Mouse (Mus musculus): ENCODE results near the gene Clec4g. TPM values are rescaled to one million over a fixed set of nuclear protein-coding genes. Genes with fewer than 3 reads are reported as not detected.

The Clec4g gene
- polyA plus RNA-seq (2014; fragmentation: Illumina TruSeq; extraction: RNeasy Lipid Tissue Mini Kit (QIAGEN cat#74804); ENCODE audit: low read depth, low replicate concordance) = not detected

GRCm38 (mm10) chr8:3720551-3720950 lies at the start of gene Clec4g:
Gene Clec4g (minus strand): TSS chr8:3720651.

GRCm38 (mm10) chr8:3748761-3749160 lies 28.3 kb upstream of the Clec4g start, which contains the start of gene Cd209a:
Gene Cd209a (minus strand): TSS chr8:3748984.

GRCm38 (mm10) chr8:3694121-3694520 lies 26.3 kb downstream of the Clec4g start, which contains the start of gene Fcer2a:
Gene Fcer2a (minus strand): TSS chr8:3694175.

GRCm38 (mm10) chr8:3676131-3676992 lies 44.1 kb downstream of the Clec4g start, which contains the start of gene Trappc5:
Gene Trappc5 (plus strand): TSS chr8:3676299.

GRCm38 (mm10) chr8:3671980-3672491 lies 48.4 kb downstream of the Clec4g start, which contains the start of gene Fcor:
Gene Fcor (minus strand): TSS chr8:3672362.

GRCm38 (mm10) chr8:3665507-3665906 lies 54.9 kb downstream of the Clec4g start, which contains the start of gene Mcemp1:
Gene Mcemp1 (plus strand): TSS chr8:3665754.

Other genes with a start within 250 kb of the Clec4g start
- not detected for gene Tex45, start 249.8 kb downstream of the Clec4g start, polyA plus RNA-seq (2014; fragmentation: Illumina TruSeq; extraction: RNeasy Lipid Tissue Mini Kit (QIAGEN cat#74804); ENCODE audit: low read depth, low replicate concordance)
- 2.0 TPM for gene Zfp358, start 227.5 kb downstream of the Clec4g start, polyA plus RNA-seq (2014; fragmentation: Illumina TruSeq; extraction: RNeasy Lipid Tissue Mini Kit (QIAGEN cat#74804); ENCODE audit: low read depth, low replicate concordance)
- 9.3 TPM for gene Mcoln1, start 220.2 kb downstream of the Clec4g start, polyA plus RNA-seq (2014; fragmentation: Illumina TruSeq; extraction: RNeasy Lipid Tissue Mini Kit (QIAGEN cat#74804); ENCODE audit: low read depth, low replicate concordance)
- gene Pnpla6, start 205.3 kb downstream of the Clec4g start, polyA plus RNA-seq (2014; fragmentation: Illumina TruSeq; extraction: RNeasy Lipid Tissue Mini Kit (QIAGEN cat#74804); ENCODE audit: low read depth, low replicate concordance) = 8.4 TPM
- gene C330021F23Rik, start 152.7 kb downstream of the Clec4g start, polyA plus RNA-seq (2014; fragmentation: Illumina TruSeq; extraction: RNeasy Lipid Tissue Mini Kit (QIAGEN cat#74804); ENCODE audit: low read depth, low replicate concordance) = 2.2 TPM
- 1.6 TPM for gene Camsap3, start 133.4 kb downstream of the Clec4g start, polyA plus RNA-seq (2014; fragmentation: Illumina TruSeq; extraction: RNeasy Lipid Tissue Mini Kit (QIAGEN cat#74804); ENCODE audit: low read depth, low replicate concordance)
- gene Xab2, start 99.3 kb downstream of the Clec4g start, polyA plus RNA-seq (2014; fragmentation: Illumina TruSeq; extraction: RNeasy Lipid Tissue Mini Kit (QIAGEN cat#74804); ENCODE audit: low read depth, low replicate concordance) = 0.12 TPM
- gene Pet100, start 99.1 kb downstream of the Clec4g start, polyA plus RNA-seq (2014; fragmentation: Illumina TruSeq; extraction: RNeasy Lipid Tissue Mini Kit (QIAGEN cat#74804); ENCODE audit: low read depth, low replicate concordance) = 17.4 TPM
- not detected for gene Pcp2, start 95.1 kb downstream of the Clec4g start, polyA plus RNA-seq (2014; fragmentation: Illumina TruSeq; extraction: RNeasy Lipid Tissue Mini Kit (QIAGEN cat#74804); ENCODE audit: low read depth, low replicate concordance)
- 18.8 TPM for gene Stxbp2, start 89.7 kb downstream of the Clec4g start, polyA plus RNA-seq (2014; fragmentation: Illumina TruSeq; extraction: RNeasy Lipid Tissue Mini Kit (QIAGEN cat#74804); ENCODE audit: low read depth, low replicate concordance)
- gene Retn, start 64.9 kb downstream of the Clec4g start, polyA plus RNA-seq (2014; fragmentation: Illumina TruSeq; extraction: RNeasy Lipid Tissue Mini Kit (QIAGEN cat#74804); ENCODE audit: low read depth, low replicate concordance) = 1.3 TPM
- gene Mcemp1, start 54.9 kb downstream of the Clec4g start, polyA plus RNA-seq (2014; fragmentation: Illumina TruSeq; extraction: RNeasy Lipid Tissue Mini Kit (QIAGEN cat#74804); ENCODE audit: low read depth, low replicate concordance) = not detected
- not detected for gene Fcor, start 48.3 kb downstream of the Clec4g start, polyA plus RNA-seq (2014; fragmentation: Illumina TruSeq; extraction: RNeasy Lipid Tissue Mini Kit (QIAGEN cat#74804); ENCODE audit: low read depth, low replicate concordance)
- 7.9 TPM for gene Trappc5, start 44.4 kb downstream of the Clec4g start, polyA plus RNA-seq (2014; fragmentation: Illumina TruSeq; extraction: RNeasy Lipid Tissue Mini Kit (QIAGEN cat#74804); ENCODE audit: low read depth, low replicate concordance)
- not detected for gene Fcer2a, start 26.5 kb downstream of the Clec4g start, polyA plus RNA-seq (2014; fragmentation: Illumina TruSeq; extraction: RNeasy Lipid Tissue Mini Kit (QIAGEN cat#74804); ENCODE audit: low read depth, low replicate concordance)
- gene Cd209a, start 28.3 kb upstream of the Clec4g start, polyA plus RNA-seq (2014; fragmentation: Illumina TruSeq; extraction: RNeasy Lipid Tissue Mini Kit (QIAGEN cat#74804); ENCODE audit: low read depth, low replicate concordance) = 3.9 TPM
- gene Cd209e, start 133.7 kb upstream of the Clec4g start, polyA plus RNA-seq (2014; fragmentation: Illumina TruSeq; extraction: RNeasy Lipid Tissue Mini Kit (QIAGEN cat#74804); ENCODE audit: low read depth, low replicate concordance) = not detected
- not detected for gene Cd209d, start 157.9 kb upstream of the Clec4g start, polyA plus RNA-seq (2014; fragmentation: Illumina TruSeq; extraction: RNeasy Lipid Tissue Mini Kit (QIAGEN cat#74804); ENCODE audit: low read depth, low replicate concordance)
- gene Cd209b, start 206.2 kb upstream of the Clec4g start, polyA plus RNA-seq (2014; fragmentation: Illumina TruSeq; extraction: RNeasy Lipid Tissue Mini Kit (QIAGEN cat#74804); ENCODE audit: low read depth, low replicate concordance) = not detected
- not detected for gene Cd209c, start 234.1 kb upstream of the Clec4g start, polyA plus RNA-seq (2014; fragmentation: Illumina TruSeq; extraction: RNeasy Lipid Tissue Mini Kit (QIAGEN cat#74804); ENCODE audit: low read depth, low replicate concordance)

Data from kidney, adult 10 weeks (tissue).